Mouse (Mus musculus) stomach, postnatal 0 days (tissue): Measurements from ENCODE around the gene Khk.

Experiments
- CTCF ChIP-seq: IDR thresholded peaks from 2 replicates; pipeline ENCODE4 v1.5.1; 2016; ENCODE audit warnings: antibody characterized with exemption, low read depth, mild to moderate bottlenecking, moderate library complexity
- EP300 ChIP-seq: optimal IDR thresholded peaks from 2 replicates; pipeline ENCODE3; 2016; ENCODE audit warnings: antibody characterized with exemption

DNA sequence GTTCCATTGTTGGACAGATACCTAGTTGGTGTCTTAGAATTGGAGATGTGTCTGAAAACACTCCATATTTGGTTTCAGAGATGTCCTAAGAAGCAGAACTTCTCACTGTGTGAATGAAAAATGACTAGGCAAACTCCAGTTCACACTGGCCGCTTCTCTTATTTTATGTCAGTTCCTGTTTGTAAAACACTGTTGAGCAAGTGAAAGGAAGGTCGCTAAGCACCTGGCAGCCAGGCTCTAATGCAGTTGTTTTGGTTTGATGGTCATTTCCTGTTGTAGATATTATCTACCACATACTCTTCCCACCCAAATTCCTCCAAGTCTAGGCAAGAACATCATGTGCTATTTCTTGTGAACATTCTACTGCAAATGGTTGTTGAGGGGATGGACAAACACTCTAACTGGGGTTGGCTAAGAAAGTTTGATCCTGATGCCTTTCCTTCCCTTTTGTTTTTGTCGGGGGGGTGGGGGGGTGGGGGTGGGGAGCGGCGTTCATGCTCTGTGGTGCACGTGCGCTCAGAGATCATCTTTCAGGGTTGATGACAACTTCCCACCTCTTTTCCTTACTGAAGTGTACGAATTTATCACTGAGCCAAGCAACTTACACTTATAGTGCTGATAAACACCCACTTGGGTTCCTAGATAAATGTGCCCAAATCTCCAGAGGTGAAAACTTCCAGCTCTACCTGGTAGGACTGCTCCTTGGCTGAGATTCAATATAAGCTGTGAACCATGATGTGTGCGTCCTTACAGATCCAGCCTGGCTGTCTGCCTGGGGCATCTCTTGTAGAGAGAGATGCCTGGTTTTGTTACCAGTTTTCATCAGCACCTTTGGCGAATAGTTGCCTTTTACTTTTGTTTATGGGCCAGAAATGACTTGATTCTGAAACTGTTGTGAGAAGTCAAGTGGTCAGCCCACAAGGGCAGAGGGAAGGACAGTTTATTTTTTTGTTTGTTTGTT lies 40.6 kb downstream of the Khk start:
- TF ChIP-seq CTCF, result no peak
- TF ChIP-seq EP300, result no peak
